Mouse (Mus musculus) CD8-positive naive resting alpha-beta T cell, adult 2 months (primary cell): ENCODE results near the gene Ankrd33b.

Source experiments
- DNase-seq, 2 experiments: peaks; one replicate each; pipeline ENCODE4 v3.0.0; 2022; ENCODE audit warnings: low read depth in 2 of 2, low spot score in 2 of 2

Gene Ankrd33b

DNA sequence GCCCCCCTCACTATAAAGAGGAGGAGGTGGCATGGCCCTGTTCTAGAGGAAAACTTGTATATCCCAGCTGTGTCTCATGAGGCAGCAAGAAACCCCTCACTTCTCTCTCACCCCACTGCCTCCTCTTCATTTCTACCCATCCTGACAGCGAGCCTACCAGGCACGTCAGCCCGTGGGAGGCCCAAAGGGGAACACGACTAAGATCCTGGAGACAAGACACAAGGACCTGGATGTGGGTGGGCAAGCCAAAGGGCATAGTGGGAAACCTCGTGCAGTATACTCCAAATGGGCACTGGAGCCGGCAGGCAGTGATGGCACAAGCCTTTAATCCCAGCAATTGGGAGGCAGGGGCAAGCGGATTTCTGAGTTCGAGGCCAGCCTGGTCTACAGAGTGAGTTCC is 1.0 kb upstream of the Ankrd33b start:
- DNase-seq: no peak

DNA sequence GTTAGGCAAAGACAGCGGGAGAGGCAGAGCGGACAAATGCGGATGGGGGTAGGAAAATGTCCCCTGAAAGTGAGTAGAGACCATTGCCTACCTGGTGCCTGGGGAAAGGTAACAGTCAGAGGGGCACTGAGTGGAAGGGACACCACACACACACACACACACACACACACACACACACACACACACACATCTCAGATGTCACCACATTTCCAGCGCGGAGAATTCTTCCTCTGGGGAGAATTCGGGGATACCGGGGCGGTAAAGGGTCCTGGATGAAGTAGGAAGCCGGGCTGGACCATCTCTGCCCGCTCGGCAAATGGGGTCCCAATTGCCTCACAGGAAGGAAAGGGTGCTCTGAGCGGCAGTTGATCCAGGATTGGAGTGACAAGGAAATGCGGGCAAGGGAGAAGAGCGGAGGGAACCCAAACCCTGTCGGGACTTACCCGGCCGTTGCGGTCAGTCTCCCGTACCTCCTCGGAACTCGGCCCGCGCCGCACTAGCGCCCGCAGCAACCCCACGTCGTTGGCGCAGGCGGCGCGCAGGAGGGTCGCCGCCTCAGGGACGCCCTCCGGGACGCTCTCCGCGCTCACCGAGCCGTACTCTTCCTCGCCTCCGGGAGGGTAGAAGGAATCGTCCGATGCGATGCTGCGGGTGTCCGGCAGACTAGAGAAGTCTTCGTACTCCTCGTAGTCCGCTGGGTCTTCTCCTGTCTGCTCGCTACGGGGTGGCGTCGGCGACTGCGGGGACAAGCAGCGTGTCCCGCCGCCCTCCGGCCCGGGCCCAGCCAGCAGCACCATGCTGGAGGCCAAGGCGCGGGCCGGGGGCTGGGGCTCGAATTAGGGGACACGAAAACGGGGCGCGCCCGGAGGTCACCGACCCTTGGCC is 688 bp downstream of the Ankrd33b start:
- no peak for DNase-seq

DNA sequence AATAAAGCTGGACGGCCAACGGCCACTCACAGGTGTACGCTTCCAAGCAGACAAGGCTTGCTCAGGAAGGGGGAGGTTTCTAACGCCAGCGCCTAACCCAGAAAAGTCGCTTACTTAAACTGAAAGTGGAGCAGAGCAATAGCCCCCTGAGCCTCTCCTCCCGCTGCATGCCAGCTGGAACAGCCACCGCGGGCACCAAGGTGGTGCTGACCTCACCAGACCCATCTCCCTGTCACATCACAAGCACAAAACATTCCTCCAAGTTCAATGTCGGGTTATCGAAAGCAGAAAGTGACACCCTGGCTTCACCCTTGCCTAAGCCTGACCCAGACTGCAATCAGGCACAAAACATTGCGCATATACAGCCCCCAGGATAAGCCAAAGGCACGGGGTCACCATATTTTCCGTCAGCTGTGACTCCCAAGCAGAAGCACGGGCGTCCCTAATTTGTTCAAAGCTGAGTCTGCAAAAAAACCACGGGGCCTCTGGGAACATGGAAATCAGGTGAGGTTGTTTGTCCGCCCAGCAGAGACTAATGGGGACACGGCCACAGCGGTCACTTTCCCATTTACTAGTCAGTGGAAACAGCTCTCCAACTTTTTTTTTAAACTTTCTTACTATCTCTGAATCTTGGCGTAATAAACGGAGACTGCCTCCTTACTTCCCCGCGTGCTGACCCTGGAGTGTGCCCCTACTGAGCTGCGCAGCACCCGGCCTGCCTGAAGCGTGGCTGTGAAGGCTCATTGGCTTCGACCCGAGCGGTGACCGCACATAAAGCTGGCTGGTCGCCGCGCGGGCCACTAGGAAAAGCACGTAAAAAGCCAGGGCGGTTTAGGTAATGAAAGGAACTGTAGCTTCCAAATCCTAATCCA is 1.6 kb downstream of the Ankrd33b start:
- DNase-seq: no peak

DNA sequence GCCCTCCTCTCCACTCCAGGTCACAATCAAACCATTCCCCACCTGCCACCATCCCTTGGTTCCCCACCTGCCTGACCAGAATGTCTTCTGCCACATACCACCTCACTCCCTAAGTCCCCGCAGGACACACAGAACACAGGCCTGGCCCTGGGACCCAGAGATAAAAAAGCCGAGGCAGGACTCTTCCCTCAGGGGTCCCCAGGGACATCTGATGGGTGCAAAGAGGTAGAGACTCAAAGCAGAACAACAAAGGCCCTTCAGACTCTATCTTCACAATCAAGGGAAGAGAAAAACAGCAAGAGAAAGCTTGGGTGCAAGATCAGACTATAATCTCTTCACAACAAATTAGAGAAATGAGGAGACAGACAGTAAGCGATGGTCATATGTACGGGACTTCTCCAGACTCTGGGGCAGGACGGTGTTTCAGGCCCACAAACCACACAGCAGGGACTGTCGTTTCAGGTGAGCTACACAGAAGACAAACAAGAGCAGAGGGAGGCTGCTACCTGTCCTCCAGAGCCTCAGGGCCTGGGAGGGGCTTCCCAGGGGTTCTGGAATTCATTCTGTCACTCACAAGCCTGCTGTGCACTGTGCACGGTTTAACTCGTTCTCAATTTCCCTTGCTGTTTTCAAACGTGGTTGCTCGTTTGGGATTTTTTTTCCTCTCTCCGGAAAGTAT is 2.3 kb downstream of the Ankrd33b start:
- no peak for DNase-seq

DNA sequence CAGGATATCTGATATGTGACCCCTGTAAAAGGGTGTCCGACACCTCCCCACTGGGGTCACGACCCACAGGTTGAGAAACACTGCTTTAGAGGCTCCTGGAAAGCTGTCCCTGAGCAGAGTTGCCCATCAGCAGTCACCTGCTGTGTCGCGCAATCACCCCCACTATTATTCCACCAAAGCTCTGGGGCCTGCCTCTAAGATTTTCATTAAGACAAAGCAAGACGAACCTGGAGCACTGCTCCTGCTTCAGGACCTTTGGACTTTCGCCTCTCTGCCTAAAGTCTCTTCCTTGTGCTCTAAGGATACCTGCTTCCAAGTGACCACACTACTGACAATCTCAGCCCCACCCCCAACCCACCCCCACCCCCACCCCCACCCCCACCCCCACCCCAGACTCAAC is 3.1 kb downstream of the Ankrd33b start:
- DNase-seq: no peak

DNA sequence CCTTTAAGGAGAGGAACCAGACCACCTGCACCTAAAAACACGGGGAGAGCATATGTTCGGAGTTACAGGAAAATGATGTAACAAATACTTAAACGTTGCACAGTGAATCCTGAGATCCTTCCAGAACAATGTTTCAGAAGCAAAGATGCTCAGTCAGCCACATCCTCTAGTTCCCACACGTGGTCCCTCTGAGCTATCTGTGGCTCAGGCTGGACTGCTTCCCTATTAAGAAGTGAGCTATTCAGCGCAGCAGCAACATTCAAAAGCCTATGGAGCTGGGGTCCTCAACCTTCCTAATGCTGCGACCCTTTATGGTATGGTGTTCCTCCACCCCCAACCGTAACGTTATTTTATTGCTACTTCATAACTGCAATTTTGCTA is 3.6 kb downstream of the Ankrd33b start:
- no peak for DNase-seq

DNA sequence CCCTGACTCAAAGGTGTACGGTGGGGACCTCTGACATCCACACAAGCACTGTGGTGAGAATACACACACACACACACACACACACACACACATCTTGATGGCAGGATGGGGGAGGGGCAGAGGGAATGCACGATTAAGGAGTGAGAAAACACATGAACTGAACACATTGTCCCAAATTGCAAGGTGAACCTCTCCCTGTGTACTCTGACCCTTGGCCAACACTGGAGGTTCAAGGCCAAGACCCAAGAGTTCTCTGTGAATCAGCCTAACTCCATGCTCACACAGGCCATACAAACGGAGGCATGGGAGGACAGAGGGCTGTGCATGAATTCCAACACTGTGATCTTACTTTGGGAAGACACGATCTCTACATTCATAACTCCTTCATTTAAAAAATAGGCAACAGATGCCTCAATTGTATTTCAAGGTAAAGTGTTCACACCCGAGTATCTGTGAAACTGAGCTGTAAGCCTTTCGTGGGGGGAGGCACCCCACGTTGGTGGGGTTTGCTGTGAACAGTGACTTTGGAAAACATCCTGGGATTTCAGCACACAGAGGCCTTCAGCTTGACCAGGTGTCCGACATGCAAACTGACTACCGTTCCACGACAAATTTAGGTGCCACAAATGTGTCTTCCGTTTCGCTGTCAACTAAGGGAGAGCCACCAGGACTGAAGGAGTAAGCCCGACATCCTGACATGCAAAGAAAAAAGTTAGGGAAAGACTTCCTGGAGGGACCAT is 4.1 kb downstream of the Ankrd33b start:
- no peak for DNase-seq

DNA sequence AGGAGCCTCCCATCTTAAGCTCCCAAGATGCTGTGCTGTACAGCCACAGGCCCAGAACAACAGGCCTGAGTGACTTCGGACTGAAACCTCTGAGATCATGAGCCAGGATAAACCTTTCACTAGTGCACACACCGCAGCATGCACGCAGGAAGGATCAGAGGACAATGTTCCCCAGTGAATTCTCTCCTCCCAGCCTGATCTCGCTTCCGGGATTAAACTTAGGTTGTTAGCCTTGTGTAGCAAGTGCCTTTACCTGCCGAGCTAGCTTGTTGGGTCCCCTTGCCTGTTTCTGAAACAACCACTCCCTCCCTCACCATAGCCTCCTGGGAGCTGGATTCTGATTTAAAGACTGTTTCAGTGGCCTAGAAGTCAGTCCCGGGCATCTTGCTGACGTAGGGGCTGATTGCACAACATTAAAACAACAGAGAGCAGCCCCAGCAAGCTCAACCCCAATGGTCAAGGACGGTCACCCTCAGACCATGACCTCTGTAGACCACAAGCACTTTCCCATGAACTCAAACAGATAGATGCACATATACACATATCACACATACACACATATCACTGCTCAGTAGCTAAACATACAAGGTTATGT is 6.2 kb downstream of the Ankrd33b start:
- DNase-seq: no peak

DNA sequence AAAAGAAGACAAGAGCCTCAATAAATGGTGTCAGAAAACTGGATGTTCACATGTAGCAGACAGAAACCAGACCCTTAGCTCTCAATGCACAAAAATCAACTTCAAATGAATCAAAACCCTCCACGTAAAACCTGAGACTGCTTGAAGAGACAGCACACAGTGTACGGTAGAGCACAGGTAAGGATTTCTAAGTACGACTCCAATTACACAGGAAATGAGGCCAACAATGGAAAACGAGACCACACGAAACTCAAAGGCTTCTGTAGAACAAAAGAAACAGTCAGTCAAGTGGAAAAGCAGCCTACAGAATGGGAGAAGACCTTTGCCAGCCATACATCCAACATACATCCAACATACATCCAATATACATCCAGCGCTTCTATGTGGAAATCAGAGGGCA is 6.9 kb downstream of the Ankrd33b start:
- DNase-seq: no peak

DNA sequence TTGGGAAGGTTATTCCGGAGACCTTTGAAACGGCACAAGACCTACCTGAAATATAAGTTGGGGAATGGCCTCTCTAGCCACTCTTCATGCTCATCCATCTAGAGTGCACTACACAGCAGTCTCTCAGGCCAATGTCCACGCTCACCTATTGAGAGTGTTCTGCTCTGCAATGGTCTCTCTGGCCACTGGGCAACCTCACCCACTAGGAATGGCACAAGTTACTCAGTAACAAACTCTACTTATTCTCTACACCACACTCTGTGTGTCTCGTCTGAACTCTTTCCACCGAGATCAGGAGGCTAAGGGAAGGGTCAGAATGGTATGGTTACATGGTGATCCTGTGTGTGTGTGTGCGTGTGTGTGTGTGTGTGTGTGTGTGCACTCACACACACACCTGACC is 7.7 kb downstream of the Ankrd33b start:
- no peak for DNase-seq

DNA sequence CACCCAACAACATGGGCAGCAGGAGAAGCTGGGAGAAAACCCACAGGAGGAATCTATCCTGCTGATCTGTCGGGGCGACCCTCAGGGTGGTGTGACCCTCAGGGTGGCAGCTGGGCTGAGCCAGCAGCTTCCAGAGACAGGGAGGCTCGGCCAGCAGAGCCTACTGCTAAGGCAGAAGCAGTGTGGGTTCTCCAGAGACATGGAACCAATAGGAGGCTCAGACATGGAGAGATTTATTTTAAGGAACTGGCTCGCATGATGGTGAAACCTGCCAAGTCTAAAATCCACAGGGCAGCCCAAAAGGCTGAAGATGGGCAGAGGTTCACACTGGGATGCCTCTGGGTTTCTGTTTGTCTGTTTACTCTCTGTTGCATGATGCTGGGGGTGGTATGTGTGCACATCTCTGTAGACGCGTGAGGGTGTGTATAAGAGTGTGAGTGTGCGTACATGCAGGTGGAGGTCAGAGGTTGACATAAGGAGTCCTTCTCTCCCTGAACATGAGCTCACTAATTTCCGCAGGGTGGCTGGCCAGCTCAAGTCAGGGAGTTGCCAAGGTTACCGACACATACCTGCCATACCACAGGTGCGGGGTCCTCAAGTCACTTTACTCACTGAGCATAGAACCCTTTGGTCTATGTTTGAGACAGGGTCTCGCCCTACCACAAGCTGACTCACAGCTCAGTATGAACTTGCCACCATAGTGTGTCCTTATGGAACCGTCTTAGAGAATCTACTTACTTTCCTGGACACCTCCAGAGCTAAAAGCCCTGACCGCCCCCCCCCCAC is 14.8 kb downstream of the Ankrd33b start:
- no peak for DNase-seq

DNA sequence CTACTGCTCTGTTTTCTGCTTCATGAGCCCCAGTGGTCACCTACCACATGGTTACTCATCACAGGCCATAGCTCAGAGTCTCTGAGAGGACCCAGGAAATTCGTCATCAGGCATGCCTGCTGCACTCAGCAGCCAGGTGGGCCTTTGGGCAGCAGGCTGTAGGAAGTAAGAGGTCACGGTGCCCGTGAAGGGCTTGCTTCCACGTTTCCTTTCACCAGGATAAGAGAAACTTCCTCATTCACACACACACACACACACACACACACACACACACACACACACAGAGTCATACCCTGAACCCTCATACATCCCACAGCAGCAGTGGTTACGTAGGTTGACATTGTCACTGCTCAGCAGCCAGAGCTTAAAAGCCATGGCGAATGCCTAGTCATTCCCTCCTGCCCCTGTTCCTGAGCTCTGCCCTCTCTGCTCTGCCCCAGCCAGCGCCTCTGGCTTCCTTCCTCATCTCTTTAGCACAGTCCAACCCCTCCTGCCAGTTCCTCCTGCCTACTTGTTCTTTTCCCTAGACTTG is 17.6 kb downstream of the Ankrd33b start:
- DNase-seq: no peak

DNA sequence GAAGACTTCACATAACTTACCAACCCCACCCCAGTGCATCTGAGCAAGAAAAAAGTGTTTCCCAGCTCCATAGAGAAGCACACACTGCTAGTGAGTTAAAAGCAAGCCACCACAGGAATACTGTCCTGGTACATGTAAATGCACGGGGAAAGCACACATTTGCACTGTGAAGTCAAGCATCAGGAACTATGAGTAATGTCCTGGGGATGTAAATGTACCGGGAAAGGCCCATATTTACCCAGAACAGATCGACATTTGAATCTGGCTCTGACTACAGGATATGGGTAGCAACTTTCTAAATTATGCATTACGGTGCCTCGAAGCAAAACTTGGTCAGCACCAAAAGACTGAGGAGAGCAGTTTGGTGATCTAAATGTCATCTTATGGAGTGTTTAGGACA is 18.5 kb downstream of the Ankrd33b start:
- no peak for DNase-seq

DNA sequence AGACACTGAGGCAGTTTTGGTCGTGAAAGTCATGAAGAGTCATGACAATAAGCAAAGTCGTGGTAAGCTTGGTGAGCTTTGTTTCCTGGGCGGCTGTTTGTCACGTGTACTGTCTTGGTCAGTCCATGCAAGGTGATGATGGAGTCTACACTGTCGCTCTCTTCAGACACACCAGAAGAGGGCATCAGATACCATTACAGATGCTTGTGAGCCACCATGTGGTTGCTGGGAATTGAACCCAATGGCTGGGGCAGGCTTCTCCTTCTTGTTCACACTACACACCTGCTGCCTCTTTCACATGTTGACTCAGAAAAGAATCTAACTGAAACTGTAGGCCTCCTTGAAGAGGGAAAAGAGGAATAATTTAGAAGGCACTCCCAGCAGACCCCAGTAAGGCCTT is 19.3 kb downstream of the Ankrd33b start:
- no peak for DNase-seq

DNA sequence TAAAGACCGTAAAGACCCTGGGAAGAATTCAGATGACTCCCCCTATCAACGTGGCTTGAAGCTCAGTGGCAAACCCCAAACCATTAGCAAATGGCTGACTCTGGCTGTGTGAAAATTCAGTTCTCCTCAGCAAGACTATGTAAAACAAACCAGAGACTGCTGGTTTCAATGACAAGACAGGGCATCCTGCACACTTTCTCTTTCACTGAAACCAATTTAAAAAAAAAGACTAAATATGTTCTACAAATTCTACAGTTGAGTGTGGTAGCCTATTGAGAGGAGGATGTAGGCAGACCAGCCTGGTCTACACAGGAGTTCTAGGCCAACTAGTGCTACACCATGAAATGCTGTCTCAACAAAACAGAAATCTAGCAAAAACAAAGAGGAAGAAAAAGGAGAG is 21.0 kb downstream of the Ankrd33b start:
- no peak for DNase-seq

DNA sequence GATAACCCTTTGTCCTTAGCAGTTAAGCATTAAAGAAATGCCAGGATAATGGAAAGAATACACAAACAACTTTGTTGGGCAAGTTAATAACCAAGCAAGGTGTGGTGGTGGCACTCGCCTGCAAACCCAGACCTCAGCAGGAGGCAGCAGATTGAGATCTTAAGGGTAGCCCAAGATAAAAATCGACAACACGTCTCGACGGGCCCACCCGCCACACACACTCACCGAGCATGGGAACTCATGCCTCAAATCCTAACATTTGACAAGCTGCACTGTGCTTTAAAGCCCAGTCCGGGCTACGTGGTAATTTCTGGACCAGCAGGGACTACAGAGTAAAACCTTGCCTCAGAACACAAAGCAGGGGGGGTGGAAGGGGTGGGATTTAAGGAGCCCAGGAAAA is 22.2 kb downstream of the Ankrd33b start:
- DNase-seq: no peak

DNA sequence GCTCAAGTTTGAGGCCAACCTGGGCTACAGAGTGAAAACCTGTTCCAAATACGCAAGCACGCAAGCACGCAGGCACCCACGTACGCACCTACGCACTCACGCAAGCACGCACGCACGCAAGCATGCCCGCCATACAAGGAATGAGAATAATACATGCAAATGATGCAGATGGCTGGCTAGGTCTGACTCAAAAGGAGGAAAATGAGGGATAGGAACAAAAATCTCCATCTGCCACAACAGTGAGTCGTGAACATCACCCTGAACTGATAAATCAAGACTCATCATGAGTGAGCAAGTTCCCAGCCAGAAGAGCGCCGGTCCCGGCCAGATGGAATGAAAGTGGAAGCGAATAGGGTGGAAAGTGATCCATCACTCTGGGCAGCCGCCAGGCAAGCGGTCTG is 22.7 kb downstream of the Ankrd33b start:
- DNase-seq: no peak

DNA sequence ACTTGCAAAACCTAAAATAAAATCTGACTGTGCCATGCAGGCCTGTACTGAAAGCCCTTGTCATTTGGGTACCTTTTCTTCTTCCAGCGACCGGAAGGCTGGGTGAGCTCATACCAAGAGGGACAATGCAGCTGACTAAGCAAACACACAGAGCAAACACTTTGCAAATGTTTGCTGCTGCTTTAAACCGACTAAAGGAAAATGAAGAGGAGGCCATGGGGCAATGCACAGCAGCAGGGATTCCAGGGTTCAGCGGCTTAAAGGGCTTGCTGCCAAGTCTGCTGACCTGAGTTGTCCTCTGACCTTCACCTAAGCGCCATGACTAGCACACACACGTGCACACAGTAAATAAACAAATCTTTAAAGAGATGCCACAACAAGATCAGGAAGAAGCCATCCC is 23.9 kb downstream of the Ankrd33b start:
- DNase-seq: no peak

DNA sequence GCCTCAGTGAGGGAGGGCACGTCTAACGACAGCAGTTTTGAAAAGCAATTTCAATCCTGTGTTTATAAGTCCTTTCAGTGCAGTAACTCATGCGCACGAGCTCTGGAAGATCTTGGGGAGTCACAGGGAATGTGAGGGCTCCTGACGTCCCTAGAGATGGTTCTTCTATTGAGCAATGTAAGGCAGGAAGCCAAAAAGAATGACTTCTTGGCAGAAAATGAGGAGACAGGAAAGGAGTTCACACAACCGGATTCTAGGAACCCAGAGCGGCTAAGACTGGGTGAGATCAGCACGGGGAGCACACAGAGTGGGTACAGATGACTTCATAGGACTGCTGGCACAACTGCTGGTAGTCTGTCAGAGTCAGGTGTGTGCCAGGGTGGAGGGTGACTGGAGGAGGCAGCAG is 25.0 kb downstream of the Ankrd33b start:
- DNase-seq: no peak

DNA sequence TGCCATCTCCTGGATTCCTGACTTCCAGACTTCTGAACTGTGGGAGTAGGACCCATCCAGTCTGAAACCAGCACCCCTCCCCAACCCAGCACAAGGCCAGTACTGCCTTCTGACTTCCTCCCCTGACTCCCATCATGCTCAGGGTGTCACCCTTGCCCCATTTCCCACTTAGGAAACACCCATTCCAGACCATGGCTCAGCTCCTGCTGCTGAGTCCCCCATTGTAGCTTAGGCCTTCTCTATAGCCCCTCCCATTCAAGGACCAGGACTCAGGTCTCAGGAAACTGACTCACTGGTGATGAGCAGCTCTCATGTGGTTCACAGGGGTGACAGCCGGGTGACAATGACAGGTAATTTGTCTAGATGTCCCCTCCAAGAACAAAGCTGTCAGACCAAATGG is 25.5 kb downstream of the Ankrd33b start:
- no peak for DNase-seq
